Mouse (Mus musculus) embryonic facial prominence, embryonic 13.5 days (tissue): ENCODE data around the gene Ncapg2. TPM values are rescaled to one million over a fixed set of nuclear protein-coding genes. Genes with fewer than 3 reads are reported as not detected.

Experiments
- ATAC-seq: fragments of 200-750 bp; cut with Nextera tagmentation; 2 replicates; pipeline ENCODE4 v1.8.0; 2017; ENCODE audit warnings: low read depth; ENCODE audit not compliant: insufficient number of reproducible peaks, insufficient read depth, low FRiP score, low TSS enrichment
- H3K27ac ChIP-seq: fragments of 300-500 bp; sonication (generic); 2 replicates; pipeline ENCODE4 v1.5.1; 2015; ENCODE audit warnings: moderate library complexity, mild to moderate bottlenecking, inconsistent platforms
- H3K27me3 ChIP-seq: fragments of 300-500 bp; sonication (generic); 2 replicates; pipeline ENCODE4 v1.6.1; 2015; ENCODE audit warnings: mild to moderate bottlenecking, inconsistent platforms
- H3K36me3 ChIP-seq: fragments of 300-500 bp; sonication (generic); 2 replicates; pipeline ENCODE4 v1.6.1; 2015; ENCODE audit warnings: mild to moderate bottlenecking, inconsistent platforms
- H3K4me1 ChIP-seq: fragments of 300-500 bp; sonication (generic); 2 replicates; pipeline ENCODE4 v1.6.1; 2015; ENCODE audit warnings: inconsistent platforms
- H3K4me2 ChIP-seq: fragments of 300-500 bp; sonication (generic); 2 replicates; pipeline ENCODE4 v1.6.1; 2015; ENCODE audit warnings: moderate library complexity, mild to moderate bottlenecking, inconsistent platforms
- H3K4me3 ChIP-seq: fragments of 300-500 bp; sonication (generic); 2 replicates; pipeline ENCODE4 v1.5.1; 2015; ENCODE audit warnings: mild to moderate bottlenecking, inconsistent platforms
- H3K9ac ChIP-seq: fragments of 300-500 bp; sonication (generic); 2 replicates; pipeline ENCODE4 v1.6.1; 2015; ENCODE audit warnings: mild to moderate bottlenecking, inconsistent platforms
- H3K9me3 ChIP-seq: fragments of 300-500 bp; sonication (generic); 2 replicates; pipeline ENCODE4 v1.6.1; 2016; ENCODE audit warnings: inconsistent platforms
- WGBS: fragments of 180-500 bp; shearing (Covaris S2); methylation state at CpG from one replicate; pipeline ENCODE4 v1.1.7; 2015; ENCODE audit warnings: mixed read lengths; 5-methylcytosine and 5-hydroxymethylcytosine counted together
- polyA plus RNA-seq: library from polyadenylated mRNA; unstranded; fragments of >200 nt; fragmentation: Nextera tagmentation; extraction: Ambion mirVana; gene quantifications from 2 replicates; pipeline ENCODE4 v1.2.1, GENCODE M21; 2015

Ncapg2 gene
- polyA plus RNA-seq, 1 experiment from 2014 or later = 38.6 TPM

GRCm38 (mm10) chr12:116404012-116404679 is 1.1 kb upstream of the Ncapg2 start:
- Histone ChIP-seq H3K36me3 (peaks cover 42% of the 10 kb centered on the region), H3K9ac (no peak overlapping the region), H3K4me3 (peak overlapping the region; percentile 79), H3K9me3 (peaks cover 32% of the 10 kb centered on the region), H3K27ac (no peak overlapping the region), H3K4me1 (peaks cover 8% of the 10 kb centered on the region), H3K4me2 (peak overlapping the region; percentile 89), H3K27me3 (no peaks in the 10 kb centered on the region)
- 96% methylated on average over 18 of the region's 18 CpGs for WGBS
- no peak for ATAC-seq

GRCm38 (mm10) chr12:116405836-116406155 is 594 bp downstream of the Ncapg2 start:
- Histone ChIP-seq H3K27me3 (no peaks in the 10 kb centered on the region), H3K4me3 (peak overlapping the region; percentile 79), H3K9ac (peak overlapping the region; percentile 90), H3K36me3 (peaks cover 45% of the 10 kb centered on the region), H3K4me2 (peak overlapping the region; percentile 89), H3K9me3 (peaks cover 32% of the 10 kb centered on the region), H3K4me1 (peaks cover 8% of the 10 kb centered on the region), H3K27ac (peak overlapping the region; percentile 66; the same call in 1 of the 2 replicates)
- 13% methylated on average over 8 of the region's 8 CpGs for WGBS
- no peak; the same call in 1 of the 2 replicates for ATAC-seq

- no peaks in the 10 kb centered on the region for H3K27me3 ChIP-seq
- no peak overlapping the region for H3K27ac ChIP-seq
- H3K4me3 ChIP-seq = no peak overlapping the region
- H3K9ac ChIP-seq = no peak overlapping the region
- peaks cover 39% of the 10 kb centered on the region for H3K36me3 ChIP-seq
- no peak for ATAC-seq
- peaks cover 8% of the 10 kb centered on the region for H3K4me1 ChIP-seq
- 96% methylated on average over 5 of the region's 5 CpGs for WGBS
- H3K4me2 ChIP-seq = no peak overlapping the region
- H3K9me3 ChIP-seq = peaks cover 12% of the 10 kb centered on the region
These were observed 2.7 kb downstream of the Ncapg2 start for GRCm38 (mm10) chr12:116407883-116408282.

- no peak for ATAC-seq
- peaks cover 53% of the 10 kb centered on the region for H3K36me3 ChIP-seq
- H3K4me1 ChIP-seq = no peaks in the 10 kb centered on the region
- WGBS = 90% methylated on average over 4 of the region's 4 CpGs
- no peak overlapping the region for H3K4me3 ChIP-seq
- H3K27ac ChIP-seq = no peak overlapping the region
- no peak overlapping the region for H3K4me2 ChIP-seq
- no peak overlapping the region for H3K9ac ChIP-seq
- no peaks in the 10 kb centered on the region for H3K27me3 ChIP-seq
- no peaks in the 10 kb centered on the region for H3K9me3 ChIP-seq
These were observed 9.7 kb downstream of the Ncapg2 start for GRCm38 (mm10) chr12:116414941-116415340.

- no peak overlapping the region for H3K4me3 ChIP-seq
- no peaks in the 10 kb centered on the region for H3K27me3 ChIP-seq
- H3K9ac ChIP-seq = no peak overlapping the region
- H3K36me3 ChIP-seq = peaks cover 54% of the 10 kb centered on the region
- no peak for ATAC-seq
- no peak overlapping the region for H3K27ac ChIP-seq
- H3K9me3 ChIP-seq = no peaks in the 10 kb centered on the region
- no peaks in the 10 kb centered on the region for H3K4me1 ChIP-seq
- WGBS = 93% methylated on average over 1 of the region's 1 CpGs
- H3K4me2 ChIP-seq = no peak overlapping the region
These were observed 11.3 kb downstream of the Ncapg2 start for GRCm38 (mm10) chr12:116416514-116416913.

- Histone ChIP-seq H3K36me3 (peaks cover 60% of the 10 kb centered on the region), H3K4me3 (no peak overlapping the region), H3K4me1 (no peaks in the 10 kb centered on the region), H3K9ac (no peak overlapping the region), H3K27ac (no peak overlapping the region), H3K4me2 (no peak overlapping the region), H3K9me3 (no peaks in the 10 kb centered on the region), H3K27me3 (no peaks in the 10 kb centered on the region)
- no peak for ATAC-seq
- WGBS = 83% methylated on average over 2 of the region's 2 CpGs
These were observed 16.5 kb downstream of the Ncapg2 start for GRCm38 (mm10) chr12:116421656-116422055.

- no peak for ATAC-seq
- Histone ChIP-seq H3K9me3 (no peaks in the 10 kb centered on the region), H3K27me3 (no peaks in the 10 kb centered on the region), H3K4me3 (no peak overlapping the region), H3K9ac (no peak overlapping the region), H3K4me2 (no peak overlapping the region), H3K4me1 (no peaks in the 10 kb centered on the region), H3K27ac (no peak overlapping the region), H3K36me3 (peaks cover 69% of the 10 kb centered on the region)
- 83% methylated on average over 2 of the region's 2 CpGs for WGBS
These were observed 20.2 kb downstream of the Ncapg2 start for GRCm38 (mm10) chr12:116425392-116425791.

GRCm38 (mm10) chr12:116433742-116434141 is 28.5 kb downstream of the Ncapg2 start:
- no peak overlapping the region for H3K27ac ChIP-seq
- H3K4me3 ChIP-seq = no peak overlapping the region
- H3K9me3 ChIP-seq = no peaks in the 10 kb centered on the region
- no peak overlapping the region for H3K9ac ChIP-seq
- H3K4me1 ChIP-seq = no peaks in the 10 kb centered on the region
- no peak for ATAC-seq
- no peaks in the 10 kb centered on the region for H3K27me3 ChIP-seq
- H3K4me2 ChIP-seq = no peak overlapping the region
- WGBS = 93% methylated on average over 2 of the region's 2 CpGs
- peaks cover 63% of the 10 kb centered on the region for H3K36me3 ChIP-seq

- H3K4me1 ChIP-seq = no peaks in the 10 kb centered on the region
- H3K4me2 ChIP-seq = no peak overlapping the region
- no peaks in the 10 kb centered on the region for H3K9me3 ChIP-seq
- ATAC-seq = no peak
- H3K9ac ChIP-seq = no peak overlapping the region
- H3K4me3 ChIP-seq = no peak overlapping the region
- peaks cover 63% of the 10 kb centered on the region for H3K36me3 ChIP-seq
- no peaks in the 10 kb centered on the region for H3K27me3 ChIP-seq
- WGBS = 88% methylated on average over 2 of the region's 2 CpGs
- no peak overlapping the region for H3K27ac ChIP-seq
These were observed 30.0 kb downstream of the Ncapg2 start for GRCm38 (mm10) chr12:116435232-116435631.

GRCm38 (mm10) chr12:116436125-116436524 is 30.9 kb downstream of the Ncapg2 start:
- H3K36me3 ChIP-seq = peaks cover 65% of the 10 kb centered on the region

GRCm38 (mm10) chr12:116438591-116438990 is 33.4 kb downstream of the Ncapg2 start:
- Histone ChIP-seq H3K4me1 (no peaks in the 10 kb centered on the region), H3K27me3 (no peaks in the 10 kb centered on the region), H3K9ac (no peak overlapping the region), H3K4me3 (no peak overlapping the region), H3K9me3 (no peaks in the 10 kb centered on the region), H3K27ac (no peak overlapping the region), H3K4me2 (no peak overlapping the region), H3K36me3 (peaks cover 54% of the 10 kb centered on the region)
- WGBS = 73% methylated on average over 5 of the region's 5 CpGs
- ATAC-seq = no peak

More at GRCm38 (mm10) chr12:116436125-116436524, 30.9 kb downstream of the Ncapg2 start:
- H3K4me2 ChIP-seq = no peak overlapping the region
- 93% methylated on average over 3 of the region's 3 CpGs for WGBS
- no peaks in the 10 kb centered on the region for H3K4me1 ChIP-seq
- no peaks in the 10 kb centered on the region for H3K27me3 ChIP-seq
- H3K4me3 ChIP-seq = no peak overlapping the region
- H3K27ac ChIP-seq = no peak overlapping the region
- H3K9ac ChIP-seq = no peak overlapping the region
- no peak for ATAC-seq
- no peaks in the 10 kb centered on the region for H3K9me3 ChIP-seq

GRCm38 (mm10) chr12:116442184-116442583 is 37.0 kb downstream of the Ncapg2 start:
- Histone ChIP-seq H3K27me3 (no peaks in the 10 kb centered on the region), H3K9me3 (no peaks in the 10 kb centered on the region), H3K9ac (no peak overlapping the region), H3K36me3 (peaks cover 57% of the 10 kb centered on the region), H3K27ac (no peak overlapping the region), H3K4me1 (no peaks in the 10 kb centered on the region), H3K4me3 (no peak overlapping the region), H3K4me2 (no peak overlapping the region)
- no peak for ATAC-seq
- 94% methylated on average over 3 of the region's 3 CpGs for WGBS
